Mouse (Mus musculus) hindbrain, postnatal 0 days (tissue): ENCODE results near the gene Pkd1l1. TPM values are rescaled to one million over a fixed set of nuclear protein-coding genes. Genes with fewer than 3 reads are reported as not detected.

Experiments
- ATAC-seq: fragments of 200-750 bp; cut with Nextera tagmentation; 2 replicates; pipeline ENCODE4 v1.8.0; 2017; ENCODE audit warnings: mild to moderate bottlenecking, moderate TSS enrichment, moderate library complexity
- DNase-seq: peaks from one replicate; pipeline ENCODE4 v3.0.0-alpha.2; 2015; ENCODE audit warnings: low spot score
- H3K27ac ChIP-seq: fragments of 300-500 bp; sonication (generic); 2 replicates; pipeline ENCODE4 v1.5.1; 2014; ENCODE audit warnings: mild to moderate bottlenecking
- H3K27me3 ChIP-seq: fragments of 300-500 bp; sonication (generic); 2 replicates; pipeline ENCODE4 v1.6.1; 2014; ENCODE audit warnings: low read length, mixed read lengths; ENCODE audit not compliant: insufficient read depth
- H3K36me3 ChIP-seq: fragments of 300-500 bp; sonication (generic); 2 replicates; pipeline ENCODE4 v1.6.1; 2014; ENCODE audit warnings: low read length, mixed read lengths; ENCODE audit not compliant: insufficient read depth
- H3K4me1 ChIP-seq: fragments of 300-500 bp; sonication (generic); 2 replicates; pipeline ENCODE4 v1.6.1; 2014; ENCODE audit warnings: antibody characterized with exemption, low read length, mixed read lengths; ENCODE audit not compliant: insufficient read depth
- H3K4me2 ChIP-seq: fragments of 300-500 bp; sonication (generic); 2 replicates; pipeline ENCODE4 v1.6.1; 2014; ENCODE audit warnings: low read depth, mild to moderate bottlenecking, low read length, moderate library complexity, mixed read lengths
- H3K4me3 ChIP-seq: fragments of 300-500 bp; sonication (generic); 2 replicates; pipeline ENCODE4 v1.5.1; 2014; ENCODE audit warnings: low read length
- H3K9ac ChIP-seq: fragments of 300-500 bp; sonication (generic); replicated peaks from 2 replicates; pipeline ENCODE4 v1.6.1; 2014; ENCODE audit warnings: mild to moderate bottlenecking, low read length, moderate library complexity, mixed read lengths
- H3K9me3 ChIP-seq: fragments of 300-500 bp; sonication (generic); 2 replicates; pipeline ENCODE4 v1.6.1; 2016; ENCODE audit warnings: low read length, mixed read lengths
- CTCF ChIP-seq: IDR thresholded peaks from 2 replicates; pipeline ENCODE4 v1.5.1; 2016; ENCODE audit warnings: antibody characterized with exemption, control low read depth, low read depth
- WGBS: fragments of 180-500 bp; shearing (Covaris S2); extraction: QIAGEN DNeasy Blood & Tissue Kit; methylation state at CpG from one replicate; pipeline ENCODE4 v1.1.7; 2014; 5-methylcytosine and 5-hydroxymethylcytosine counted together
- polyA plus RNA-seq: library from polyadenylated mRNA; unstranded; fragments of >200 nt; fragmentation: Nextera tagmentation; extraction: Ambion mirVana; gene quantifications from 2 replicates; pipeline ENCODE4 v1.2.1, GENCODE M21; 2015
- total RNA-seq: library from RNA; depleted of rRNA; stranded (reverse); fragments of >200 nt; gene quantifications from 2 replicates; pipeline ENCODE4 v1.2.3, GENCODE M21; 2014; rRNA removed

Pkd1l1 gene
- total and polyA plus RNA-seq, 2 experiments from 2014 or later: 0.33 to 0.37 TPM

DNA sequence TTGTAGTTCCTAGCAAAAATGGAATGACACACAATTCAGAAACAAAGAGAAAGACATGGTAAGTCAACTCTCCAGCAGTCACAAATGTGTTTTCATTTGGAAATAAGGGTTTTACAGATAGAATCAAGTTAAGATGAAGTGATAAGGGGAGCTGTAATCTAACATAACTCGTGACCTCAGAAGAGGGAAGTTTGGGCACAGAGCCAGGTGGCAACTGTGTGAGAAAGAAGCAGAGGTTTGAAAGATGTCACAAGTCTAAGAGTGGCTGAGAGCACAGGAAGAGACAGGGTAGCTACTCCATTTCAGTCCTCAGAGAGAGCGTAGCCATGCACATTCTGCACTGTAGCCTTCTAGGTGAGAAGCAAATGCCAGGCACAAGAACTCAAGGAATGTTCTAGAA is 180.9 kb downstream of the Pkd1l1 start:
- WGBS: 73% methylated on average over 2 of the region's 2 CpGs
- H3K9ac ChIP-seq: no peak overlapping the region
- H3K27ac ChIP-seq: no peak overlapping the region
- H3K4me3 ChIP-seq: no peak overlapping the region
- no peak for TF ChIP-seq CTCF
- H3K36me3 ChIP-seq: no peaks in the 10 kb centered on the region
- H3K9me3 ChIP-seq: no peaks in the 10 kb centered on the region
- no peak for DNase-seq
- no peak overlapping the region for H3K4me2 ChIP-seq
- ATAC-seq: no peak
- no peaks in the 10 kb centered on the region for H3K4me1 ChIP-seq
- no peaks in the 10 kb centered on the region for H3K27me3 ChIP-seq

DNA sequence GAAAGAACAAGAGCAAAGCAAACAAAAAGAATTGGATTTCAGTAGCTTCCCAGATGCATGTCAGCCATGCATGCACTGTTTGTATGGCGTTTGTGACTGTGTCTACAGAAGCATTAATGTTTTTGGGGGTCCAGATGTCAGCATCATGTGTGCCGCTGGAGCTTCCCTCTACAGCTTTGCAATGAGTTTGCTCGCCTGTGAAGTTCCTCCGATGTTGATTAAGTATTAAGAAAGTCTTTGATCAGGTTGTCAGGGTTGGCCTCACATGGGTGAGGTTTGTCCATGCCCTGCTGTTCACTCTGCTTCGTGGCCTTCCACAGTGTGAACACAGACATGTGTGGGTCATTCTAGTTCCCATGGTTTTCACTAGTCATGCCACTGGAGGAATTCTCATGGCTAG is 183.9 kb downstream of the Pkd1l1 start:
- Histone ChIP-seq H3K4me2 (no peak overlapping the region), H3K36me3 (no peaks in the 10 kb centered on the region)
- 82% methylated on average over 5 of the region's 5 CpGs for WGBS

DNA sequence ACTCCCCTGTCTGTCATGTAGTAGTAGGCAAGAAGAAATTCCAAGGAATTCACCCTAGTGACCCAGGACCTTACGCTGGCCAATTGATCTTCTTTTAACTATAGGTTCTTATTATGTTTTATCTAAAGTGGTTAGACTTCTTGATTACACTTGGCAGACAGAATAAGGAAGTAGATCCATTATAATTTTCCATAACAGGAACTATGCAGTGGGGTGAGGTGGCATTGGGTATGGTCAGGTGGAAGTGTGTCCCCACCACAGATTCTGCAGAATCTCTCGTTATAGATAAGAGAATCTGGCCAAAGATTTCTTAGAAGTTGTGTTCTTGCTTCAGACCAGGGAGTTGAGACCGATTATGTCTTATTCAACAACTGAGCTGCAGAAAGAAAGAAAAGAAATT is 185.5 kb downstream of the Pkd1l1 start:
- no peaks in the 10 kb centered on the region for H3K4me1 ChIP-seq
- no peak for TF ChIP-seq CTCF
- 92% methylated on average over 3 of the region's 3 CpGs for WGBS

More for the DNA sequence above, 183.9 kb downstream of the Pkd1l1 start:
- Histone ChIP-seq H3K4me1 (no peaks in the 10 kb centered on the region), H3K27ac (no peak overlapping the region), H3K9ac (no peak overlapping the region), H3K9me3 (no peaks in the 10 kb centered on the region), H3K27me3 (no peaks in the 10 kb centered on the region), H3K4me3 (no peak overlapping the region)
- no peak for TF ChIP-seq CTCF
- ATAC-seq (no peak), DNase-seq (no peak)

DNA sequence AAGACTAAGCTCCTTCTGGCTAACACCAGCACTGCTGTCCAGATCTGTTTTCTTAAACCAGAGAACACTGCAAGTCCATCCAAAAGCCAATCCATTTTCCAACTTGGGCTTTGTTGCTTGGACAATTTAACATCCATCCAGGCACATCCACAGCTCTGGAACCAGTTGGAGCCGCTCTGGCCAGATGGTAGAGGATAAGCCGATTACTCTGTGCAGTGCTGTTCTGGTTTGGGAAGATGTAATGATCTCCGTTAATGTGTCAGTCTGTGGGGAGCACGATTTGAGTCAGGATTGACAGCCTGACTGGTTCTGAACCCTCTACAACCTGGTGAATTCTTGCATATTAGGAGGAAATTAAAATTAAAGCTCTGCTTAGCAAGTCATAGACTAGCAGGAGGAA is 188.7 kb downstream of the Pkd1l1 start:
- H3K4me3 ChIP-seq: no peak overlapping the region
- H3K9ac ChIP-seq: no peak overlapping the region
- 63% methylated on average over 4 of the region's 4 CpGs for WGBS
- no peaks in the 10 kb centered on the region for H3K9me3 ChIP-seq
- no peak overlapping the region for H3K27ac ChIP-seq
- 0 out of 2 replicates have a peak, but pooled peaks cover 3% of the 10 kb centered on the region for H3K4me1 ChIP-seq
- peak; percentile 52 for DNase-seq
- H3K4me2 ChIP-seq: no peak overlapping the region
- TF ChIP-seq CTCF: no peak
- ATAC-seq: peak; percentile 74
- no peaks in the 10 kb centered on the region for H3K27me3 ChIP-seq
- no peaks in the 10 kb centered on the region for H3K36me3 ChIP-seq

More for the DNA sequence above, 185.5 kb downstream of the Pkd1l1 start:
- H3K4me3 ChIP-seq: no peak overlapping the region
- H3K9ac ChIP-seq: no peak overlapping the region
- no peaks in the 10 kb centered on the region for H3K36me3 ChIP-seq
- H3K9me3 ChIP-seq: no peaks in the 10 kb centered on the region
- no peak overlapping the region for H3K27ac ChIP-seq
- H3K27me3 ChIP-seq: no peaks in the 10 kb centered on the region
- ATAC-seq: no peak
- H3K4me2 ChIP-seq: no peak overlapping the region
- no peak for DNase-seq

DNA sequence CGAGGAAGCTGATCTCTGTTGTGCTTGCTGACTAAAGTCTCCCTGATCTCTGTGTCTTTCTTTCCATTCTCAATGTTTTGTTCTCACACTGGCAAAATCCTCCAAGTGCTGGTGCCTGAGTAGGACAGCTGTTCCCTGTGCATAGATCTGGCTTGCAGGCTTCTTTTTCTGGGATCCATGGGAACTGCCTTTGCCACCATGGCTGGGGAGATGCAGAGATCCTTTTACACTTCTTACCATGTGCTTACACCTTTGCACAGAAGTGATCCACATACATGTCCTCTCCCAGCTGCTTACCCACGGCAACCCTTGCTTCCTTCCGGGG is 191.0 kb downstream of the Pkd1l1 start:
- DNase-seq (no peak), ATAC-seq (no peak)
- no peak overlapping the region for H3K9ac ChIP-seq
- WGBS: 82% methylated on average over 3 of the region's 3 CpGs
- no peak overlapping the region for H3K4me3 ChIP-seq
- TF ChIP-seq CTCF: no peak
- no peaks in the 10 kb centered on the region for H3K27me3 ChIP-seq
- 0 out of 2 replicates have a peak, but pooled peaks cover 3% of the 10 kb centered on the region for H3K4me1 ChIP-seq
- H3K4me2 ChIP-seq: no peak overlapping the region
- H3K9me3 ChIP-seq: no peaks in the 10 kb centered on the region
- no peak overlapping the region for H3K27ac ChIP-seq
- H3K36me3 ChIP-seq: no peaks in the 10 kb centered on the region

DNA sequence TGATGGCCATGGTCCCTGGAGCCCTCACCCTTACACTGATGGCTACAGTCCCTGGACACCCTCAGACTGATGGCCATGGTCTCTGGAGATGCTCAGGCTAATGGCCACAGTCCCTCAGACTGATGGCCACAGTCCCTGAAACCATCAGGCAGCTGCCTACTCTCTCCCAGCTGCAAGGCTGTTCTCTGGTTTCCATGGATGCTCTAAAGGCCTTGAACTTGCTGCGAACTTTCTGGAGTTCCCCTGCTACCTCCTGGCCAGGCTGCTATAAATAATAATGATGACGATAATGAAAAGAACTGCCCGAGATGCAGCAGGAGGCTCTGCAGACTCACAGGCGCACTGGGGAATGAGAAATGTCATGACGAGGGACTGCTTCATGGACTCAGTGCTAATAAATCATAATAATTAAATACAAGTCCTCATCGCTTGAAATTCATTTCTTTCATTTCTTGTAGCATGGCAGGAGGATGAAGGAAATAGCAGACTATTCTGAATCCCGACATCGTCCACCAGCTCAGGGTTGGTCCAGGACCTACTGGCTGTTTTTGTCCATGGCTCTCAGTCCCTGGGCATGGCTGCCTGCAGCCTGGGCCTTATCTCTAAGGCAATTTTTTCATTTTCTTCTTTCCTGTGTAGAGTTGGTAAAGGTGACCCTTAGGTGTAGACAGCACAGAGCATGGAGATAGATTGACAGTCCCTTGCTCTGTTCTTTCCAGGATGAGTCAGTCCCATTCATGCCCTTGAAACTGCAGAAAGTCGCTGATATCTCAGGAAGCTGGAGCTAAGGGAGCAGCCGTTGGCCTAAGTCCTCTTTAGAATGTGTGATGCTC is 191.5 kb downstream of the Pkd1l1 start:
- WGBS: 59% methylated on average over 10 of the region's 10 CpGs
- Histone ChIP-seq H3K27ac (no peak overlapping the region), H3K4me2 (no peak overlapping the region), H3K27me3 (no peaks in the 10 kb centered on the region), H3K4me1 (0 out of 2 replicates have a peak, but pooled peaks cover 3% of the 10 kb centered on the region), H3K36me3 (no peaks in the 10 kb centered on the region), H3K9me3 (no peaks in the 10 kb centered on the region), H3K4me3 (no peak overlapping the region), H3K9ac (no peak overlapping the region)
- ATAC-seq: 0 out of 2 replicates have a peak, but pooled peaks have one; percentile 13
- no peak for DNase-seq
- no peak for TF ChIP-seq CTCF

DNA sequence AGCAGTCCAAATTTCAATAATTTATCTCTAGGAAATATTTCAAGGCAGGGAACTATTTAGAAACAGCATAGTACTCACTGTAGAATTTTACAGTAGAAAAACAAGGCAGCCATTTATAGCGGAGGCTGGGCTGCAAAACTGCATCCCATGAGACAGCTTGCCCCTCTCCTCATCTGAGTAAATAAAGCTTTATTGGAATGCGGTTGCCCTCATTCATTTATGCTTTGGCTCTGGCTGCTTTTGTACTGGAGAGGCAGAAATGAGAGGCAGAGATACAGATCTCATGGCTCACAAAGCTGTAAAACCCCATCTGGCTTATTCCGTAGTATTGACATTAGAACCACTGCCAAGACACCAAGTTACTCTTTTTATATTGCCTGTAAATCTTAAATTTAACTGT is 193.6 kb downstream of the Pkd1l1 start:
- Histone ChIP-seq H3K9me3 (no peaks in the 10 kb centered on the region), H3K27me3 (no peaks in the 10 kb centered on the region), H3K4me2 (no peak overlapping the region), H3K4me1 (0 out of 2 replicates have a peak, but pooled peaks cover 3% of the 10 kb centered on the region), H3K4me3 (no peak overlapping the region), H3K9ac (no peak overlapping the region), H3K36me3 (no peaks in the 10 kb centered on the region), H3K27ac (no peak overlapping the region)
- DNase-seq: no peak
- TF ChIP-seq CTCF: no peak
- no peak for ATAC-seq
- 54% methylated on average over 3 of the region's 3 CpGs for WGBS

Other genes with a start within 250 kb of the Pkd1l1 start
- gene Hus1, start 37.9 kb upstream of the Pkd1l1 start, total RNA-seq: 17.3 and 20.0 TPM in 2 replicates
- gene Hus1, start 37.9 kb upstream of the Pkd1l1 start, polyA plus RNA-seq: 9.5 and 10.1 TPM in 2 replicates
- gene Gm11992, start 75.3 kb upstream of the Pkd1l1 start, total RNA-seq: 2.2 and 5.3 TPM in 2 replicates
- 2.2 and 3.7 TPM in 2 replicates for gene Gm11992, start 75.3 kb upstream of the Pkd1l1 start, polyA plus RNA-seq
- not detected in 2 replicates for gene Sun3, start 75.7 kb upstream of the Pkd1l1 start, total RNA-seq
- 0.15 and 0.29 TPM in 2 replicates for gene Sun3, start 75.7 kb upstream of the Pkd1l1 start, polyA plus RNA-seq
- gene Upp1, start 144.8 kb upstream of the Pkd1l1 start, total RNA-seq: 4.3 and 6.5 TPM in 2 replicates
- 5.1 and 6.3 TPM in 2 replicates for gene Upp1, start 144.8 kb upstream of the Pkd1l1 start, polyA plus RNA-seq
- gene Abca13, start 218.7 kb upstream of the Pkd1l1 start, total RNA-seq: 0.04 and 0.05 TPM in 2 replicates
- 0.04 and 0.05 TPM in 2 replicates for gene Abca13, start 218.7 kb upstream of the Pkd1l1 start, polyA plus RNA-seq